17 mouse cellular contexts compared by ENCODE assay signal in the genomic region with DNA sequence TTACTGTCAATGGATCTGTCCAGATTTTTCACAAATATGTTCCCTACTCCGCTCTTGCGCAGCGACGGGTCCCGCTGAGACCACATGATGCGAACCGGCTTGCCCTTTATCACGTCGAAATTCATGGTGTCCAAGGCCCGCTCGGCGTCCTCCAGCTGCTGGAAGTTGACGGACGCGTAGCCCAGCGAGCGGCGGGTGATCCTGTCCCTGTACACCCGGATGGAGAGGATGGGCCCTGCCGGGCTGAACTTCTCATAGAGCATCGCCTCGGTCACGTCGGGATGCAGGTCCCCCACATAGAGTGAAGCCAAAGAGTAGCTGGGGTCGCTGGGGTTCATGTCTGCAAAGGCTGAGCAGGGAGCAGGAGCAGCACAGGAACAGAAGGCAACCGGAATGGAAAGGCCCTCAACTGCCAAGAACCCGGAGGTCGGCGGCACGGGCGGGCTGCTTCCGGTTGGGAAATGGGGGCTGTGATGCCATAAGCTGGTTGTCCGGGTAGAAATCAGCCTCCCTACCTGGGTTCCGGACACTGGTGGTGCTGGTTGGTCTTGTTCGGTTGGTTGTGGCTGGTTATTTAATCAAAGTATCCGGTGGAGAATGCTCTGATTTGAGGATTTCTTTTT. TPM values are rescaled to one million over a fixed set of nuclear protein-coding genes. Genes with fewer than 3 reads are reported as not detected.
"Had no signal": no experiment of that assay in that cellular context is flagged by ENCODE, and none has a peak within 500 bp of the region (broad histone marks: within the 10 kb centered on the region; RNA-seq: fewer than 3 reads in every experiment).

A gene (minus strand): TSS at position 435 of the 623 bp plus-strand sequence.

- ATAC-seq: midbrain, embryonic 16.5 days had no signal

- DNase-seq: kidney, adult 2 months; kidney, postnatal 14 days; left cerebral cortex, postnatal 4 days; lung, adult 18-20 months; retina, postnatal 1 day; right cerebral cortex, postnatal 14 days had no signal

- H3K4me3 ChIP-seq: kidney, embryonic 15.5 days; limb, embryonic 13.5 days; midbrain, embryonic 12.5 days; neural tube, embryonic 13.5 days had no signal

- H3K9me3 ChIP-seq: kidney, embryonic 15.5 days; limb, embryonic 13.5 days had no signal

- H3K4me1 ChIP-seq: kidney, embryonic 15.5 days; limb, embryonic 13.5 days; midbrain, embryonic 12.5 days; neural tube, embryonic 13.5 days had no signal

- H3K4me2 ChIP-seq: kidney, embryonic 15.5 days; limb, embryonic 13.5 days; midbrain, embryonic 12.5 days; neural tube, embryonic 13.5 days had no signal

- H3K36me3 ChIP-seq: kidney, embryonic 15.5 days; limb, embryonic 13.5 days; midbrain, embryonic 12.5 days; neural tube, embryonic 13.5 days had no signal

- H3K9ac ChIP-seq: kidney, embryonic 15.5 days; limb, embryonic 13.5 days; liver, embryonic 14.5 days; midbrain, embryonic 12.5 days; neural tube, embryonic 13.5 days had no signal

- H3K27ac ChIP-seq: kidney, embryonic 15.5 days; limb, embryonic 13.5 days; liver, embryonic 14.5 days; midbrain, embryonic 12.5 days; neural tube, embryonic 13.5 days had no signal

- H3K27me3 ChIP-seq: kidney, embryonic 15.5 days; limb, embryonic 13.5 days; midbrain, embryonic 12.5 days; neural tube, embryonic 13.5 days had no signal

RNA-seq across cellular contexts. Expression of the gene that starts here (rescaled TPM):
- polyA plus RNA-seq: kidney, embryonic 15.5 days; large intestine, adult 2 months; limb, embryonic 13.5 days; liver, adult 2 months; liver, embryonic 14.5 days; lung, embryonic 16.5 days; midbrain, embryonic 12.5 days; midbrain, embryonic 16.5 days; neural tube, embryonic 13.5 days; small intestine, adult 2 months; stomach, embryonic 14.5 days had no signal
